In genomic region chr13:51274639-51275038, GRCm38 (mm10) we compare ENCODE assay signal across 8 mouse cellular contexts.
A peak's percentile ranks its signal among the peaks of the same experiment; 100 is the strongest.
DNase-seq lines count a peak whose midpoint lies in the region; ATAC-seq lines count a peak whose summit lies in the region.

No protein-coding gene starts in this region.

- 78% methylated on average over 5 of the region's 5 CpGs for WGBS in forebrain, embryonic 10.5 days
- WGBS in forebrain, embryonic 12.5 days = 73% methylated on average over 5 of the region's 5 CpGs
- WGBS in heart, embryonic 15.5 days = 48% methylated on average over 5 of the region's 5 CpGs
- 39% methylated on average over 5 of the region's 5 CpGs for WGBS in limb, embryonic 12.5 days

- H3K9ac ChIP-seq in forebrain, embryonic 12.5 days = no peak overlapping the region
- no peak overlapping the region for H3K9ac ChIP-seq in heart, embryonic 15.5 days
- H3K9ac ChIP-seq in limb, embryonic 12.5 days (replicated peaks) = no peak overlapping the region

- H3K36me3 ChIP-seq in forebrain, embryonic 10.5 days (replicated peaks) = no peaks in the 10 kb centered on the region
- no peaks in the 10 kb centered on the region for H3K36me3 ChIP-seq in forebrain, embryonic 12.5 days (replicated peaks)
- no peaks in the 10 kb centered on the region for H3K36me3 ChIP-seq in heart, embryonic 15.5 days
- H3K36me3 ChIP-seq in limb, embryonic 12.5 days = no peaks in the 10 kb centered on the region

- H3K4me3 ChIP-seq in forebrain, embryonic 10.5 days = no peak overlapping the region
- no peak overlapping the region for H3K4me3 ChIP-seq in forebrain, embryonic 12.5 days (replicated peaks)
- no peak overlapping the region for H3K4me3 ChIP-seq in heart, embryonic 15.5 days
- H3K4me3 ChIP-seq in limb, embryonic 12.5 days (replicated peaks) = no peak overlapping the region

- H3K9me3 ChIP-seq in forebrain, embryonic 10.5 days = peaks cover 4% of the 10 kb centered on the region; the same call in 1 of the 2 replicates
- H3K9me3 ChIP-seq in forebrain, embryonic 12.5 days = 0 out of 2 replicates have a peak, but pooled peaks cover 4% of the 10 kb centered on the region
- peaks cover 3% of the 10 kb centered on the region; the same call in 1 of the 2 replicates for H3K9me3 ChIP-seq in heart, embryonic 15.5 days (replicated peaks)
- H3K9me3 ChIP-seq in limb, embryonic 12.5 days = peaks cover 13% of the 10 kb centered on the region; the same call in 1 of the 2 replicates

- ATAC-seq in forebrain, embryonic 12.5 days (ENCODE audit: low FRiP score) = no peak
- ATAC-seq in heart, embryonic 15.5 days (replicated peaks; ENCODE audit: insufficient number of reproducible peaks, insufficient read depth, low FRiP score, low read depth) = 0 out of 2 replicates have a peak, but pooled peaks have one; percentile 35
- ATAC-seq in limb, embryonic 12.5 days (ENCODE audit: insufficient number of reproducible peaks, insufficient read depth, low FRiP score, low TSS enrichment, low read depth) = no peak
- no peak for ATAC-seq in erythroblast, adult 5-6 weeks (replicated peaks; ENCODE audit: low FRiP score, poor library complexity, severe bottlenecking)

- H3K27me3 ChIP-seq in forebrain, embryonic 10.5 days (ENCODE audit: poor library complexity, severe bottlenecking) = no peaks in the 10 kb centered on the region
- no peaks in the 10 kb centered on the region for H3K27me3 ChIP-seq in forebrain, embryonic 12.5 days
- no peaks in the 10 kb centered on the region for H3K27me3 ChIP-seq in heart, embryonic 15.5 days
- no peaks in the 10 kb centered on the region for H3K27me3 ChIP-seq in limb, embryonic 12.5 days

- peak overlapping the region; percentile 30; the same call in 1 of the 2 replicates for H3K27ac ChIP-seq in forebrain, embryonic 10.5 days
- H3K27ac ChIP-seq in forebrain, embryonic 12.5 days = no peak overlapping the region
- H3K27ac ChIP-seq in heart, embryonic 15.5 days = no peak overlapping the region
- peak overlapping the region; percentile 69 for H3K27ac ChIP-seq in limb, embryonic 12.5 days

- no peak overlapping the region for H3K4me2 ChIP-seq in forebrain, embryonic 12.5 days
- no peak overlapping the region for H3K4me2 ChIP-seq in heart, embryonic 15.5 days
- no peak overlapping the region for H3K4me2 ChIP-seq in limb, embryonic 12.5 days

- no peak for DNase-seq in forebrain, embryonic 10.5 days (ENCODE audit: extremely low spot score, low spot score)
- peak; percentile 80 for DNase-seq in spleen, postnatal 36 days (ENCODE audit: low spot score in 2 of 2)
- no peak for DNase-seq in adrenal gland, adult 18-20 months (ENCODE audit: low spot score in 2 of 2)
- no peak for DNase-seq in right cerebral cortex, adult 2 months (ENCODE audit: low spot score in 2 of 2)

- peaks cover 20% of the 10 kb centered on the region for H3K4me1 ChIP-seq in forebrain, embryonic 10.5 days
- peaks cover 4% of the 10 kb centered on the region for H3K4me1 ChIP-seq in forebrain, embryonic 12.5 days
- H3K4me1 ChIP-seq in heart, embryonic 15.5 days (replicated peaks) = peaks cover 8% of the 10 kb centered on the region
- peaks cover 44% of the 10 kb centered on the region for H3K4me1 ChIP-seq in limb, embryonic 12.5 days (replicated peaks)

Comparison
In these comparisons a context has a peak if more than half of its experiments do, and no peak if none do; other contexts are left out.
1. H3K27ac ChIP-seq: peak in forebrain, embryonic 10.5 days (single experiment) and limb, embryonic 12.5 days (single experiment); none in forebrain, embryonic 12.5 days (single experiment) and heart, embryonic 15.5 days (single experiment).
2. DNase-seq: peak in spleen, postnatal 36 days (2 of 2); none in forebrain, embryonic 10.5 days (single experiment), adrenal gland, adult 18-20 months (0 of 2) and right cerebral cortex, adult 2 months (0 of 2).